Mouse (Mus musculus) Patski (cell line): ENCODE measurements around the gene Eif2b1. TPM values are rescaled to one million over a fixed set of nuclear protein-coding genes. Genes with fewer than 3 reads are reported as not detected.

Experiments
- ATAC-seq: fragments of 100-300 bp; one replicate; pipeline ENCODE4 v1.8.0; 2021
- CTCF ChIA-PET: fragments of 350-600 bp; sonication (Branson Sonifier 250); formaldehyde crosslinking; loops from one replicate; lab custom pipeline; 2022; ENCODE audit warnings: inconsistent platforms; lab: Charles Lee
- POLR2A ChIA-PET: fragments of 350-600 bp; sonication (Branson Sonifier 250); formaldehyde crosslinking; loops from one replicate; lab custom pipeline; 2022; ENCODE audit warnings: antibody characterized with exemption, inconsistent platforms; lab: Charles Lee
- DNase-seq: peaks from one replicate; pipeline ENCODE4 v3.0.0-alpha.2; 2011; ENCODE audit warnings: low read depth, low spot score
- H3K27me3 ChIP-seq: fragments of 371-371 bp; one replicate; pipeline ENCODE4 v1.5.1; 2021
- CTCF ChIP-seq: fragments of 100-300 bp; IDR thresholded peaks from one replicate; pipeline ENCODE4 v1.5.1; 2021
- in situ Hi-C: fragments of 300-500 bp; cut with MboI; formaldehyde crosslinking; loops from 3 replicates; pipeline ENCODE4 v1.11.1; 2018; ENCODE audit warnings: low pct_unique_long_range_greater_than_20kb, mixed read lengths
- polyA plus RNA-seq: library from polyadenylated mRNA; unstranded; gene quantifications from one replicate; pipeline ENCODE4 v1.2.3, GENCODE M21; 2021

Gene Eif2b1
- polyA plus RNA-seq, 1 experiment from 2014 or later, result 47.7 TPM

DNA sequence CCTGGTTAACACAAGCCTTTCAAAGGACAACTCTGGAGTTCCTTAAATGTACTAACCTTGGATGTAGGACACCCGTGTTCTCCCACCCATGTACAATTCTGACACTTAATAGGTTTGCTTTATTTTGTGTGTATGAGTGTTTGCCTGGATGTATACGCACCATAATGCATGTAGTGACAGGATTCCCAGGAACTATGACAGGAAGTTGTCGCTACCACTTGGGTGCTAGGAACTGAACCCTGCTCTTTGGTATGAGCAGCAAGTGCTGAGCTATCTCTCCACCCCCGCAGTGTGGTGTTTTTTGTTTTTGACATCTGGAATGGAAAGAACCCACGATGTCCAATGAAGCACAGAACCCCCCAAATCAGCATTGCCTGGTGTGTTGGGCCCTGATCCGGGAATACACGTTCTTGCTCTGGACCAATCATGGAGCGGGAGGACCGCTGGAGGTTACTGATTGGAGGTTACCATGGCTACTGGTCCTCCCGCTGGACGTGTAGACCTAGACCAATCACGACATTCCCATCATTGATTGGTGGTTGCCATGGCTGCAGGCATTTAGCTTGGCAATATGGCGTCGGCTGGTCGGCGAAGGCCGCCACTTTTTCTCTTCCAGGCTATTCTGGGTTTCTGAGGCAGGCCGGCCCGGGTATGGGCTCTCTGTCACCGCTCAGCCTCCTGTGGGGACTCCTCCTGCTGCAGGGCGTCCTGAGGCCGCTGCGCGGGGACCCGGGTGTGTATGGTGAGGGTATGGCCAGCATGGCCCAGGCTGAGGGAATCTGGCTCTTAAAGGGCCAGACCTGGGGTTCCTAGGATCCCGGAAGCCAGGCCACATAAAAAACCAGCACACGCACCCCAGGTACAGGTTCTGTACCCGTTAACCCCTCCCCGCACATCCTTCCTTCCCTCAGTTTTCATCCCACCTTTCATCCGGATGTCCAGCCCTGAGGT lies 19.6 kb upstream of the Eif2b1 start:
- peak; percentile 90 for DNase-seq
- ChIA-PET POLR2A (no interaction called here), CTCF (interaction anchor here (1.4 kb wide), 1 partner anchor 11 kb away, joined by 3 read pairs; no protein-coding TSS in a partner anchor)
- in situ Hi-C loops, result no loop called here
- H3K27me3 ChIP-seq, result no peaks in the 10 kb centered on the region
- ATAC-seq, result peak; percentile 95
- TF ChIP-seq CTCF, result no peak

- POLR2A ChIA-PET, result no interaction called here
- TF ChIP-seq CTCF, result no peak
- no peaks in the 10 kb centered on the region for H3K27me3 ChIP-seq
- in situ Hi-C loops, result no loop called here
- ATAC-seq, result no peak
- CTCF ChIA-PET, result interaction anchor here (1.3 kb wide), 1 partner anchor 11 kb away, joined by 4 read pairs; no protein-coding TSS in a partner anchor
- DNase-seq, result no peak
These were observed 13.8 kb upstream of the Eif2b1 start for GRCm38 (mm10) chr5:124592768-124593167.

GRCm38 (mm10) chr5:124582515-124582914 lies 3.6 kb upstream of the Eif2b1 start:
- CTCF ChIA-PET, result interaction anchor here (0.7 to 0.9 kb wide), 2 partner anchors 10 to 11 kb away, joined by 3 to 4 read pairs; no protein-coding TSS in a partner anchor
- H3K27me3 ChIP-seq, result no peaks in the 10 kb centered on the region
- no peak for TF ChIP-seq CTCF
- no peak for ATAC-seq
- in situ Hi-C loops, result no loop called here
- no peak for DNase-seq
- POLR2A ChIA-PET, result no interaction called here

DNA sequence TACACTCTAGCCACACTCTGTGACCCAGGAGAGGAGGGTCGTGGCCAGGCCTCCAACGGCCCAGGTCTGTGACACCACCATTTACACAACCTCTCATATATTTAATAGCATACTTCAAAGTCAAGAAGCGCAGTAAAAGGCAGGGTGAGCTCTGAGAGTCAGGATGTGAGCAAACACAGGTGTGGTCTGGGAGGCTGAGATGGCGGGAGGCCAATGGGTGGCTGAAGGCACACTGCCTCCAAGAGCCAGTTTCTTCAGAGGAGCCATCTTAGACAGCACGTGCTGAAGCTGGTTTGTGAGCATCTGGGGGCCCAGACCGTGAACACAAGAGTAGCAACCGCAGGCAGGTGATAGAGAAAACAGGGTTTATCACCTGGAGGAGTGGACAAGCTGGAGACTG lies 3.5 kb downstream of the Eif2b1 start:
- POLR2A ChIA-PET, result no interaction called here
- no peaks in the 10 kb centered on the region for H3K27me3 ChIP-seq
- in situ Hi-C loops, result no loop called here
- CTCF ChIA-PET, result no interaction called here
- DNase-seq (no peak), ATAC-seq (no peak)
- no peak for TF ChIP-seq CTCF

GRCm38 (mm10) chr5:124571068-124571467 lies 7.9 kb downstream of the Eif2b1 start:
- ATAC-seq (no peak), DNase-seq (no peak)
- no peaks in the 10 kb centered on the region for H3K27me3 ChIP-seq
- TF ChIP-seq CTCF, result no peak
- ChIA-PET POLR2A (no interaction called here), CTCF (interaction anchor here (1.1 to 1.3 kb wide), 2 partner anchors 11 to 16 kb away, joined by 3 to 4 read pairs; no protein-coding TSS in a partner anchor)
- in situ Hi-C loops, result no loop called here

DNA sequence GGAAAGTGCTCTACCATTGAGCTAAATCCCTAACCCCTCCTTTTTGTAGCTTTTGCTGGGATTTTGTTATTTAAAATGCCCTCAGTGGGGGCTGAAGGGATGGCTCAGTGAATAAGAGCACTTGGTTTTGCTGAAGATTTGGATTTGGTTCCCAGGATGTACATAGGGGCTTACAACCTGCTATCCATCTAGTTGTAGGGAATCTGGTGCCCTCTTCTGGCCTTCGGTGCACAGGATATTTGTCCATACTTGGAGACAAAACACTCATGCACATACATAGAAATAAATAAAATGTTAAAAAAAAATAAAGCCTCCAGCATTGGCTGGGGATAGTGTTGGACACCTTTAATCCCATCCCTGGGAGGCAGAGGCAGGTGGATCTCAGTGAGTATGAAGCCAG lies 23.8 kb downstream of the Eif2b1 start:
- H3K27me3 ChIP-seq, result no peaks in the 10 kb centered on the region
- CTCF ChIA-PET, result interaction anchor here (0.8 to 5.7 kb wide), 10 partner anchors 9 to 124 kb away, joined by 3 to 30 read pairs (median 4); no protein-coding TSS in a partner anchor
- TF ChIP-seq CTCF, result no peak
- ATAC-seq (no peak), DNase-seq (no peak)
- POLR2A ChIA-PET, result interaction anchor here (0.8 to 0.9 kb wide), 2 partner anchors 14 to 123 kb away, joined by 3 read pairs; no protein-coding TSS in a partner anchor
- in situ Hi-C loops, result no loop called here

DNA sequence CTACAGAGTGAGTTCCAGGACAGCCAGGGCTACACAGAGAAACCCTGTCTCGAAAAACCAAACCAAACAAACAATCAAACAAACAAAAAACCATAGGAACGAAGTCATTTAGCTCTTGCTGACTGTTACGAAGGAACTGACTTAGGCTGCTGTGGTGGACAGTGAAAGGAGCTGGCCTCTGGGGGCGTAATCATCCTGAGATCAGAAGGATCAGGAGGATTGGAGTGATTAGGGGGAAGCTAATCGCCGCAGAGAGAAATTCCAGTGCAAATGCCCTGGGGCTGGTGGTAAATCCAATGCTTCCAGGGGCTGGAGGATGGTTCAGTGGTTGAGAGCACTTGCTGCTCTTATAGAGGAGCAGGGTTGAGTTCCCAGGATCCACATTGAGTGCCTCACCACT lies 25.3 kb downstream of the Eif2b1 start:
- no peak for ATAC-seq
- in situ Hi-C loops, result no loop called here
- ChIA-PET POLR2A (interaction anchor here (0.6 to 1.0 kb wide), 3 partner anchors 14 to 74 kb away, joined by 3 to 6 read pairs (median 4); partner anchors contain the start of gene Atp6v0a2), CTCF (interaction anchor here (0.6 to 5.7 kb wide), 3 partner anchors 15 to 224 kb away, joined by 3 to 30 read pairs (median 4); no protein-coding TSS in a partner anchor)
- no peak for DNase-seq
- no peaks in the 10 kb centered on the region for H3K27me3 ChIP-seq
- TF ChIP-seq CTCF, result no peak

DNA sequence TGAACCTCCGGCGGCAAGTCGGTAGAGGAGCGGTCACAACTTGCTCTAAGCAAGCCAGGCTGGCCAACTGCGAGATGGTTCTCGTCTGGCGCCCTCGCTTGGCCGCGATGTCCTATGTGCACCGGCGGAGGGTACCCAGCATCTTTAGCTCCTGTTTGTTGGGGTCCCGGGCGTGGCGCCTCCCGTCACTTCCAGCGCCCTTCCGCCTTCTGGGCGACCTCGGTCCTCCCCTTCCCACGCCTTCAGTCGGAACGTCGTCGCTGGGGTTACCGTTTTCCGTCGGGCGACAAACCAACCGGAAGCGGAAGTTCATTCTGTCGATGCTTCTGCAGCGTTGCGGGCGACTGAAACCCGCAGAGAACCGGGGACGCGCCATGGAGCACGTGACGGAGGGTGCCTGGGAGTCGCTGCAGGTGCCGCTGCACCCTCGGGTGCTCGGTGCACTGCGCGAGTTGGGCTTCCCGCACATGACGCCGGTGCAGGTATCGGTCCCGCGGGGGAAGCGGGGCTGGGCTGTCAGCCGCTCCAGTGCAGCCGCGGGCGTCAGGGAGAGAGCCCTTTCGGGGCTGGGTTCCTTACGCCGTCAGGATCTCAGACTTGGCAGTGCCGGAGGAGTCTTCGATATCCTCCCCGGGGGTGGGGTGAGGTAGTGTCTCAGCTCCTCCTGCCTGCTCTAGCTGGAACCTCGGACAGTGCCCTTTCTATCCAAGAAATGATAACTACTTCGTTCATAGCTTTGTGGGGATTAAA lies 26.2 kb downstream of the Eif2b1 start, which contains the start of gene Ddx55:
Ddx55 (plus strand) TSS at position 307 of the 750 bp plus-strand sequence.
- TF ChIP-seq CTCF, result no peak
- no peaks in the 10 kb centered on the region for H3K27me3 ChIP-seq
- CTCF ChIA-PET, result interaction anchor here (0.6 to 5.7 kb wide), 6 partner anchors 9 to 223 kb away, joined by 3 to 30 read pairs (median 4); no protein-coding TSS in a partner anchor
- ATAC-seq (peak; percentile 84), DNase-seq (peak; percentile 67)
- in situ Hi-C loops, result no loop called here
- POLR2A ChIA-PET, result interaction anchor here (0.6 to 2.0 kb wide), 10 partner anchors 10 to 1970 kb away, joined by 3 to 6 read pairs (median 4); partner anchors contain the start of gene Atp6v0a2

DNA sequence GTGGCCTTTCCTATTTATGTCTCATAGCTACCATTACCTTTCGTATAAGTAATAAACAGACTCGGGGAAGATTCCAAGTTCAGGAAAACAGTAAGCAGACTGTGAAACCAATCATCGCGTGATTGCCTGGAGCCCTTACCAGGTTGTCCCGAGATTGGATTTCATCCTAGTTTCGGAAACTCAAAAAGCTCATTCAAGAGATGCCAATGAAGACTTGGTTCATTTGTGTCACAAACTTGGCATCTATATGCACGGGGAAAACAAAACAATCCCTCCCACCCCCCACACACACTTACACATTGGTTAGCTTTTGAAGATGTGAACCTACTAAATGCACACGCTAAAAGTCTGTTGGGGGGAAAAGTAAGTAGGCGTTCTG lies 26.8 kb downstream of the Eif2b1 start:
- POLR2A ChIA-PET, result interaction anchor here (0.6 to 2.0 kb wide), 7 partner anchors 10 to 1969 kb away, joined by 3 to 6 read pairs (median 3); no protein-coding TSS in a partner anchor
- H3K27me3 ChIP-seq, result no peaks in the 10 kb centered on the region
- in situ Hi-C loops, result no loop called here
- CTCF ChIA-PET, result interaction anchor here (0.8 to 5.7 kb wide), 6 partner anchors 9 to 118 kb away, joined by 3 to 30 read pairs (median 4); no protein-coding TSS in a partner anchor
- no peak for ATAC-seq
- DNase-seq, result no peak
- TF ChIP-seq CTCF, result no peak
